Mouse (Mus musculus) forebrain, embryonic 13.5 days (tissue): ENCODE measurements around the gene Rgs5. TPM values are rescaled to one million over a fixed set of nuclear protein-coding genes. Genes with fewer than 3 reads are reported as not detected.

Source experiments
- ATAC-seq: fragments of 200-750 bp; cut with Nextera tagmentation; 2 replicates; pipeline ENCODE4 v1.8.0; 2017
- H3K27ac ChIP-seq: fragments of 300-500 bp; sonication (generic); 2 replicates; pipeline ENCODE4 v1.5.1; 2015; ENCODE audit warnings: inconsistent platforms, mild to moderate bottlenecking, moderate library complexity
- H3K27me3 ChIP-seq: fragments of 300-500 bp; sonication (generic); 2 replicates; pipeline ENCODE4 v1.6.1; 2015; ENCODE audit warnings: mild to moderate bottlenecking, inconsistent platforms
- H3K36me3 ChIP-seq: fragments of 300-500 bp; sonication (generic); 2 replicates; pipeline ENCODE4 v1.6.1; 2015; ENCODE audit warnings: mild to moderate bottlenecking, inconsistent platforms; ENCODE audit not compliant: poor library complexity, severe bottlenecking
- H3K4me1 ChIP-seq: fragments of 300-500 bp; sonication (generic); 2 replicates; pipeline ENCODE4 v1.6.1; 2015; ENCODE audit warnings: inconsistent platforms
- H3K4me2 ChIP-seq: fragments of 300-500 bp; sonication (generic); 2 replicates; pipeline ENCODE4 v1.6.1; 2015; ENCODE audit warnings: inconsistent platforms, mild to moderate bottlenecking, moderate library complexity
- H3K4me3 ChIP-seq: fragments of 300-500 bp; sonication (generic); 2 replicates; pipeline ENCODE4 v1.5.1; 2015; ENCODE audit warnings: mild to moderate bottlenecking, inconsistent platforms
- H3K9ac ChIP-seq: fragments of 300-500 bp; sonication (generic); 2 replicates; pipeline ENCODE4 v1.6.1; 2015; ENCODE audit warnings: mild to moderate bottlenecking, inconsistent platforms
- H3K9me3 ChIP-seq: fragments of 300-500 bp; sonication (generic); replicated peaks from 2 replicates; pipeline ENCODE4 v1.6.1; 2016; ENCODE audit warnings: inconsistent platforms
- WGBS: fragments of 180-500 bp; shearing (Covaris S2); methylation state at CpG from one replicate; pipeline ENCODE4 v1.1.7; 2015; 5-methylcytosine and 5-hydroxymethylcytosine counted together
- polyA plus RNA-seq: library from polyadenylated mRNA; unstranded; fragments of >200 nt; fragmentation: Nextera tagmentation; extraction: Ambion mirVana; gene quantifications from 2 replicates; pipeline ENCODE4 v1.2.1, GENCODE M21; 2015

Rgs5 gene
- polyA plus RNA-seq, 1 experiment from 2014 or later, result 10.0 TPM

- no peak for ATAC-seq
- Histone ChIP-seq H3K9ac (no peak overlapping the region), H3K9me3 (no peaks in the 10 kb centered on the region), H3K4me1 (no peaks in the 10 kb centered on the region), H3K27me3 (no peaks in the 10 kb centered on the region), H3K4me2 (no peak overlapping the region), H3K27ac (no peak overlapping the region), H3K4me3 (no peak overlapping the region), H3K36me3 (no peaks in the 10 kb centered on the region)
- WGBS, result 90% methylated on average over 9 of the region's 9 CpGs
Observed at GRCm38 (mm10) chr1:169680455-169681208, 25.3 kb downstream of the Rgs5 start.

GRCm38 (mm10) chr1:169682775-169683497 lies 27.6 kb downstream of the Rgs5 start:
- H3K27ac ChIP-seq, result no peak overlapping the region
- H3K4me3 ChIP-seq, result no peak overlapping the region
- H3K4me1 ChIP-seq, result no peaks in the 10 kb centered on the region
- no peak for ATAC-seq
- H3K27me3 ChIP-seq, result no peaks in the 10 kb centered on the region
- no peaks in the 10 kb centered on the region for H3K36me3 ChIP-seq
- no peak overlapping the region for H3K9ac ChIP-seq
- H3K9me3 ChIP-seq, result no peaks in the 10 kb centered on the region
- 87% methylated on average over 7 of the region's 7 CpGs for WGBS
- no peak overlapping the region for H3K4me2 ChIP-seq

GRCm38 (mm10) chr1:169685257-169685656 lies 30.0 kb downstream of the Rgs5 start:
- Histone ChIP-seq H3K36me3 (no peaks in the 10 kb centered on the region), H3K4me2 (no peak overlapping the region), H3K9me3 (no peaks in the 10 kb centered on the region), H3K27me3 (no peaks in the 10 kb centered on the region), H3K27ac (no peak overlapping the region), H3K4me1 (no peaks in the 10 kb centered on the region), H3K9ac (no peak overlapping the region), H3K4me3 (no peak overlapping the region)
- 83% methylated on average over 5 of the region's 5 CpGs for WGBS
- ATAC-seq, result no peak

GRCm38 (mm10) chr1:169693040-169693439 lies 37.7 kb downstream of the Rgs5 start:
- no peak overlapping the region for H3K9ac ChIP-seq
- H3K4me2 ChIP-seq, result no peak overlapping the region
- H3K9me3 ChIP-seq, result no peaks in the 10 kb centered on the region
- ATAC-seq, result no peak
- H3K36me3 ChIP-seq, result no peaks in the 10 kb centered on the region
- no peak overlapping the region for H3K4me3 ChIP-seq
- no peaks in the 10 kb centered on the region for H3K27me3 ChIP-seq
- no peak overlapping the region for H3K27ac ChIP-seq
- 0 out of 2 replicates have a peak, but pooled peaks cover 3% of the 10 kb centered on the region for H3K4me1 ChIP-seq
- WGBS, result 72% methylated on average over 2 of the region's 2 CpGs

GRCm38 (mm10) chr1:169693537-169693936 lies 38.2 kb downstream of the Rgs5 start:
- no peak overlapping the region for H3K4me3 ChIP-seq
- H3K36me3 ChIP-seq, result no peaks in the 10 kb centered on the region
- H3K27me3 ChIP-seq, result no peaks in the 10 kb centered on the region
- no peak overlapping the region for H3K9ac ChIP-seq
- ATAC-seq, result no peak
- H3K9me3 ChIP-seq, result no peaks in the 10 kb centered on the region
- no peak overlapping the region for H3K4me2 ChIP-seq
- 82% methylated on average over 3 of the region's 3 CpGs for WGBS
- 0 out of 2 replicates have a peak, but pooled peaks cover 3% of the 10 kb centered on the region for H3K4me1 ChIP-seq
- no peak overlapping the region for H3K27ac ChIP-seq

GRCm38 (mm10) chr1:169695356-169695755 lies 40.1 kb downstream of the Rgs5 start:
- H3K4me2 ChIP-seq, result no peak overlapping the region
- H3K4me3 ChIP-seq, result no peak overlapping the region
- H3K9me3 ChIP-seq, result no peaks in the 10 kb centered on the region
- H3K27me3 ChIP-seq, result no peaks in the 10 kb centered on the region
- no peaks in the 10 kb centered on the region for H3K36me3 ChIP-seq
- H3K27ac ChIP-seq, result no peak overlapping the region
- no peak overlapping the region for H3K9ac ChIP-seq
- 94% methylated on average over 3 of the region's 3 CpGs for WGBS
- 0 out of 2 replicates have a peak, but pooled peaks cover 3% of the 10 kb centered on the region for H3K4me1 ChIP-seq
- ATAC-seq, result no peak

GRCm38 (mm10) chr1:169697236-169697635 lies 41.9 kb downstream of the Rgs5 start:
- ATAC-seq, result no peak
- no peak overlapping the region for H3K4me2 ChIP-seq
- H3K27ac ChIP-seq, result no peak overlapping the region
- no peaks in the 10 kb centered on the region for H3K36me3 ChIP-seq
- H3K27me3 ChIP-seq, result no peaks in the 10 kb centered on the region
- 79% methylated on average over 4 of the region's 4 CpGs for WGBS
- no peak overlapping the region for H3K4me3 ChIP-seq
- H3K9ac ChIP-seq, result no peak overlapping the region
- no peaks in the 10 kb centered on the region for H3K9me3 ChIP-seq
- H3K4me1 ChIP-seq, result 0 out of 2 replicates have a peak, but pooled peaks cover 3% of the 10 kb centered on the region

- no peak for ATAC-seq
- H3K27ac ChIP-seq, result no peak overlapping the region
- no peak overlapping the region for H3K9ac ChIP-seq
- no peaks in the 10 kb centered on the region for H3K36me3 ChIP-seq
- no peaks in the 10 kb centered on the region for H3K27me3 ChIP-seq
- H3K4me3 ChIP-seq, result no peak overlapping the region
- H3K4me1 ChIP-seq, result no peaks in the 10 kb centered on the region
- no peak overlapping the region for H3K4me2 ChIP-seq
- WGBS, result 88% methylated on average over 2 of the region's 2 CpGs
- H3K9me3 ChIP-seq, result no peaks in the 10 kb centered on the region
Observed at GRCm38 (mm10) chr1:169699184-169699583, 43.9 kb downstream of the Rgs5 start.

GRCm38 (mm10) chr1:169704395-169705087 lies 49.2 kb downstream of the Rgs5 start:
- no peak overlapping the region for H3K4me2 ChIP-seq

GRCm38 (mm10) chr1:169721836-169722235 lies 66.5 kb downstream of the Rgs5 start:
- no peaks in the 10 kb centered on the region for H3K9me3 ChIP-seq
- no peak overlapping the region for H3K4me2 ChIP-seq
- H3K4me1 ChIP-seq, result no peaks in the 10 kb centered on the region
- H3K27me3 ChIP-seq, result no peaks in the 10 kb centered on the region
- no peak overlapping the region for H3K27ac ChIP-seq
- ATAC-seq, result no peak
- H3K36me3 ChIP-seq, result no peaks in the 10 kb centered on the region
- no peak overlapping the region for H3K9ac ChIP-seq
- no peak overlapping the region for H3K4me3 ChIP-seq
- WGBS, result 75% methylated on average over 2 of the region's 2 CpGs

More at GRCm38 (mm10) chr1:169704395-169705087, 49.2 kb downstream of the Rgs5 start:
- H3K9ac ChIP-seq, result no peak overlapping the region
- H3K27ac ChIP-seq, result no peak overlapping the region
- H3K4me3 ChIP-seq, result no peak overlapping the region
- ATAC-seq, result no peak
- 93% methylated on average over 4 of the region's 4 CpGs for WGBS
- no peaks in the 10 kb centered on the region for H3K27me3 ChIP-seq
- H3K4me1 ChIP-seq, result no peaks in the 10 kb centered on the region
- no peaks in the 10 kb centered on the region for H3K36me3 ChIP-seq
- H3K9me3 ChIP-seq, result no peaks in the 10 kb centered on the region

GRCm38 (mm10) chr1:169726319-169726718 lies 71.0 kb downstream of the Rgs5 start:
- H3K4me3 ChIP-seq, result no peak overlapping the region
- H3K4me1 ChIP-seq, result no peaks in the 10 kb centered on the region
- H3K9me3 ChIP-seq, result no peaks in the 10 kb centered on the region
- no peak for ATAC-seq
- H3K4me2 ChIP-seq, result no peak overlapping the region
- no peak overlapping the region for H3K9ac ChIP-seq
- H3K27ac ChIP-seq, result no peak overlapping the region
- WGBS, result 84% methylated on average over 3 of the region's 3 CpGs
- no peaks in the 10 kb centered on the region for H3K36me3 ChIP-seq
- H3K27me3 ChIP-seq, result no peaks in the 10 kb centered on the region

- no peak overlapping the region for H3K27ac ChIP-seq
Observed at GRCm38 (mm10) chr1:169730599-169731100, 75.3 kb downstream of the Rgs5 start.

More at GRCm38 (mm10) chr1:169730599-169731100, 75.3 kb downstream of the Rgs5 start:
- H3K27me3 ChIP-seq, result no peaks in the 10 kb centered on the region
- H3K4me3 ChIP-seq, result no peak overlapping the region
- no peak for ATAC-seq
- WGBS, result 68% methylated on average over 7 of the region's 7 CpGs
- H3K9me3 ChIP-seq, result no peaks in the 10 kb centered on the region
- H3K4me2 ChIP-seq, result no peak overlapping the region
- H3K36me3 ChIP-seq, result no peaks in the 10 kb centered on the region
- no peaks in the 10 kb centered on the region for H3K4me1 ChIP-seq
- no peak overlapping the region for H3K9ac ChIP-seq
